Mouse (Mus musculus) MEL (cell line): ENCODE results near the gene Cym. TPM values are rescaled to one million over a fixed set of nuclear protein-coding genes. Genes with fewer than 3 reads are reported as not detected.

ENCODE experiments used
- DNase-seq: peaks from one replicate; pipeline ENCODE4 v3.0.0; 2011; ENCODE audit warnings: low read depth, low spot score
- H3K27ac ChIP-seq: 2 replicates; pipeline ENCODE4 v1.5.1; 2012; ENCODE audit warnings: low read depth, mild to moderate bottlenecking, control low read depth, low read length, moderate library complexity; ENCODE audit not compliant: control insufficient read depth
- H3K27me3 ChIP-seq, 2 experiments: fragments of 150-350 bp in 1 of 2; sonication (generic) in 1 of 2; 2 replicates each; pipeline ENCODE4 v1.6.1; 2012; ENCODE audit warnings: low read length in 2 of 2, mild to moderate bottlenecking in 2 of 2, improper control_type of control experiment in 1 of 2, moderate library complexity in 1 of 2; ENCODE audit not compliant: insufficient read depth in 2 of 2, control insufficient read depth in 1 of 2
- H3K36me3 ChIP-seq, 2 experiments: 2 replicates each; pipeline ENCODE4 v1.6.1; 2012 to 2014; ENCODE audit warnings: low read length in 2 of 2, improper control_type of control experiment in 1 of 2, inconsistent platforms in 1 of 2, mild to moderate bottlenecking in 1 of 2; ENCODE audit not compliant: insufficient read depth in 2 of 2, control insufficient read depth in 1 of 2
- H3K4me1 ChIP-seq, 2 experiments: fragments of 150-350 bp in 1 of 2; sonication (generic) in 1 of 2; 2 replicates each; pipeline ENCODE4 v1.6.1; 2012; ENCODE audit warnings: low read length in 2 of 2, improper control_type of control experiment in 1 of 2, mild to moderate bottlenecking in 1 of 2; ENCODE audit not compliant: insufficient read depth in 2 of 2, control insufficient read depth in 1 of 2
- H3K4me3 ChIP-seq, 2 experiments: fragments of 150-350 bp in 1 of 2; sonication (generic) in 1 of 2; 2 replicates each; pipeline ENCODE4 v1.5.1; 2012; ENCODE audit warnings: low read depth in 2 of 2, low read length in 2 of 2, mild to moderate bottlenecking in 2 of 2, moderate library complexity in 2 of 2, control low read depth in 1 of 2, improper control_type of control experiment in 1 of 2; ENCODE audit not compliant: control insufficient read depth in 1 of 2, insufficient read depth in 1 of 2
- H3K79me2 ChIP-seq: 2 replicates; pipeline ENCODE4 v1.6.1; 2012; ENCODE audit warnings: mild to moderate bottlenecking, low read length, moderate library complexity; ENCODE audit not compliant: control insufficient read depth, poor library complexity, insufficient read depth
- H3K9ac ChIP-seq: 2 replicates; pipeline ENCODE4 v1.6.1; 2012; ENCODE audit warnings: low read depth, mild to moderate bottlenecking, control low read depth, low read length, moderate library complexity; ENCODE audit not compliant: control insufficient read depth, poor library complexity, severe bottlenecking
- H3K9me3 ChIP-seq: fragments of 150-350 bp; sonication (generic); replicated peaks from 2 replicates; pipeline ENCODE4 v1.6.1; 2012; ENCODE audit warnings: mild to moderate bottlenecking, low read length, improper control_type of control experiment, moderate library complexity; ENCODE audit not compliant: insufficient read depth
- CHD1 ChIP-seq: IDR thresholded peaks from 2 replicates; pipeline ENCODE4 v1.6.1; 2012; ENCODE audit warnings: low read depth, mild to moderate bottlenecking, inconsistent platforms, low read length, improper control_type of control experiment
- CTCF ChIP-seq, 3 experiments: IDR thresholded peaks in 2 of 3; conservative IDR thresholded peaks in 1 of 3; 2 replicates each; pipeline ENCODE4 v1.5.1; 2011 to 2012; ENCODE audit warnings: low read length in 3 of 3, low read depth in 2 of 3, mild to moderate bottlenecking in 2 of 3, improper control_type of control experiment in 1 of 3, inconsistent platforms in 1 of 3, mixed read lengths in 1 of 3, moderate library complexity in 1 of 3; ENCODE audit not compliant: control insufficient read depth in 1 of 3, insufficient read depth in 1 of 3, poor library complexity in 1 of 3, severe bottlenecking in 1 of 3
- E2F4 ChIP-seq: IDR thresholded peaks from 2 replicates; pipeline ENCODE4 v1.6.1; 2011; ENCODE audit warnings: low read depth, low read length, improper control_type of control experiment, borderline replicate concordance
- EP300 ChIP-seq, 2 experiments: IDR thresholded peaks; 2 replicates each; pipeline ENCODE4 v1.6.1; 2011; ENCODE audit warnings: improper control_type of control experiment in 2 of 2, low read length in 2 of 2, low read depth in 1 of 2, mild to moderate bottlenecking in 1 of 2
- HCFC1 ChIP-seq: IDR thresholded peaks from 2 replicates; pipeline ENCODE4 v1.6.1; 2012; ENCODE audit warnings: low read depth, mild to moderate bottlenecking, inconsistent platforms, low read length, improper control_type of control experiment, moderate library complexity
- JUND ChIP-seq: IDR thresholded peaks from 2 replicates; pipeline ENCODE4 v1.6.1; 2011; ENCODE audit warnings: low read depth, mild to moderate bottlenecking, improper control_type of control experiment, low read length
- KAT2A ChIP-seq: conservative IDR thresholded peaks from 2 replicates; pipeline ENCODE4 v1.6.1; 2012; ENCODE audit warnings: low read depth, low read length, improper control_type of control experiment, inconsistent platforms
- MAFK ChIP-seq: IDR thresholded peaks from 2 replicates; pipeline ENCODE4 v1.6.1; 2011; ENCODE audit warnings: low read depth, mild to moderate bottlenecking, low read length, improper control_type of control experiment, borderline replicate concordance
- MAZ ChIP-seq: IDR thresholded peaks from 2 replicates; pipeline ENCODE4 v1.6.1; 2012; ENCODE audit warnings: low read depth, mild to moderate bottlenecking, inconsistent platforms, low read length, improper control_type of control experiment
- NELFE ChIP-seq: IDR thresholded peaks from 2 replicates; pipeline ENCODE4 v1.6.1; 2011; ENCODE audit warnings: low read depth, low read length, improper control_type of control experiment
- NRF1 ChIP-seq: IDR thresholded peaks from 2 replicates; pipeline ENCODE4 v1.6.1; 2014; ENCODE audit warnings: low read depth, mild to moderate bottlenecking, inconsistent platforms, low read length, improper control_type of control experiment, moderate library complexity; ENCODE audit not compliant: poor library complexity, insufficient read depth, severe bottlenecking
- POLR2A ChIP-seq, 2 experiments: IDR thresholded peaks; 2 replicates each; pipeline ENCODE4 v1.6.1; 2011 to 2012; ENCODE audit warnings: low read length in 2 of 2, mild to moderate bottlenecking in 2 of 2, control low read depth in 1 of 2, improper control_type of control experiment in 1 of 2, low read depth in 1 of 2, moderate library complexity in 1 of 2; ENCODE audit not compliant: control insufficient read depth in 1 of 2, insufficient read depth in 1 of 2, poor library complexity in 1 of 2
- POLR2AphosphoS5 ChIP-seq: IDR thresholded peaks from 2 replicates; pipeline ENCODE4 v1.6.1; 2012; ENCODE audit warnings: low read depth, borderline replicate concordance, mild to moderate bottlenecking, inconsistent platforms, low read length, moderate library complexity, mixed read lengths
- RAD21 ChIP-seq: IDR thresholded peaks from 2 replicates; pipeline ENCODE4 v1.6.1; 2011; ENCODE audit warnings: mild to moderate bottlenecking, low read depth, low read length, improper control_type of control experiment
- SIN3A ChIP-seq: IDR thresholded peaks from 2 replicates; pipeline ENCODE4 v1.6.1; 2012; ENCODE audit warnings: low read length, improper control_type of control experiment, inconsistent platforms
- SMC3 ChIP-seq: IDR thresholded peaks from 2 replicates; pipeline ENCODE4 v1.6.1; 2011; ENCODE audit warnings: low read depth, low read length, improper control_type of control experiment
- TAL1 ChIP-seq: IDR thresholded peaks from 2 replicates; pipeline ENCODE4 v1.6.1; 2012; ENCODE audit warnings: mild to moderate bottlenecking, inconsistent platforms, low read length, moderate library complexity, mixed read lengths
- TBP ChIP-seq: IDR thresholded peaks from 2 replicates; pipeline ENCODE4 v1.8.0; 2011; ENCODE audit warnings: low read depth, low read length, improper control_type of control experiment
- TCF12 ChIP-seq: IDR thresholded peaks from 2 replicates; pipeline ENCODE4 v1.6.1; 2014; ENCODE audit warnings: low read depth, mild to moderate bottlenecking, inconsistent platforms, low read length, improper control_type of control experiment, moderate library complexity
- USF1 ChIP-seq: IDR thresholded peaks from 2 replicates; pipeline ENCODE4 v1.6.1; 2014; ENCODE audit warnings: low read depth, mild to moderate bottlenecking, inconsistent platforms, low read length, improper control_type of control experiment, moderate library complexity
- ZC3H11A ChIP-seq: IDR thresholded peaks from 2 replicates; pipeline ENCODE4 v1.6.1; 2012; ENCODE audit warnings: low read depth, mild to moderate bottlenecking, inconsistent platforms, low read length, improper control_type of control experiment
- ZKSCAN1 ChIP-seq: IDR thresholded peaks from 2 replicates; pipeline ENCODE4 v1.6.1; 2012; ENCODE audit warnings: low read depth, mild to moderate bottlenecking, inconsistent platforms, low read length, improper control_type of control experiment, moderate library complexity
- ZMIZ1 ChIP-seq: IDR thresholded peaks from 2 replicates; pipeline ENCODE4 v1.6.1; 2012; ENCODE audit warnings: low read depth, mild to moderate bottlenecking, inconsistent platforms, low read length, improper control_type of control experiment, moderate library complexity
- ZNF384 ChIP-seq: IDR thresholded peaks from 2 replicates; pipeline ENCODE4 v1.6.1; 2012; ENCODE audit warnings: low read depth, mild to moderate bottlenecking, inconsistent platforms, low read length, improper control_type of control experiment
- polyA plus RNA-seq, 2 experiments: library from polyadenylated mRNA; stranded (reverse) in 1 of 2; unstranded in 1 of 2; fragments of >175 nt in 1 of 2; fragments of >200 nt in 1 of 2; gene quantifications; 2 replicates each; pipeline versions ENCODE4 v1.2.1 to v1.2.4; 2012; ENCODE audit warnings: low replicate concordance in 2 of 2, low read depth in 1 of 2; ENCODE audit not compliant: insufficient read length in 2 of 2, insufficient read depth in 1 of 2, missing spikeins in 1 of 2
- total RNA-seq: library from RNA; depleted of rRNA; stranded (reverse); fragments of 300-350 nt; gene quantifications from 2 replicates; pipeline ENCODE4 v1.2.3, GENCODE M21; 2012

The Cym gene
- total and polyA plus RNA-seq, 3 experiments = 0.08 TPM; not detected in 2

GRCm38 (mm10) chr3:107233351-107233813 is 11.8 kb upstream of the Cym start:
- no peaks in the 10 kb centered on the region for H3K36me3 ChIP-seq
- H3K9ac ChIP-seq = no peak overlapping the region
- peak; percentile 99 for TF ChIP-seq RAD21
- TF ChIP-seq CTCF (IDR thresholded peaks at IDR 0.05 in 2 of 3, conservative IDR thresholded peaks at IDR 0.05 in 1 of 3; ENCODE audit: control insufficient read depth in 1 of 3, insufficient read depth in 1 of 3, low read depth in 2 of 3, low read length in 3 of 3, poor library complexity in 1 of 3, severe bottlenecking in 1 of 3) = peak; percentile 71 to 98 (median 80)
- TF ChIP-seq SMC3 = peak; percentile 96
- TF ChIP-seq JUND = no peak
- TF ChIP-seq NRF1 = no peak
- no peak for TF ChIP-seq TBP
- TF ChIP-seq ZC3H11A = peak; percentile 96
- no peaks in the 10 kb centered on the region for H3K9me3 ChIP-seq
- no peak overlapping the region for H3K27ac ChIP-seq
- H3K4me3 ChIP-seq = no peak overlapping the region
- H3K79me2 ChIP-seq = no peaks in the 10 kb centered on the region
- DNase-seq = peak; percentile 82
- H3K27me3 ChIP-seq = no peaks in the 10 kb centered on the region
- no peaks in the 10 kb centered on the region for H3K4me1 ChIP-seq

GRCm38 (mm10) chr3:107231202-107231601 is 9.7 kb upstream of the Cym start:
- TF ChIP-seq HCFC1 (no peak), RAD21 (no peak), SIN3A (no peak), CTCF (IDR thresholded peaks at IDR 0.05 in 2 of 3, conservative IDR thresholded peaks at IDR 0.05 in 1 of 3; ENCODE audit: control insufficient read depth in 1 of 3, insufficient read depth in 1 of 3, low read depth in 2 of 3, low read length in 3 of 3, poor library complexity in 1 of 3, severe bottlenecking in 1 of 3) (no peak), TBP (no peak), CHD1 (no peak), MAZ (no peak), EP300 (IDR thresholded peaks at IDR 0.05; ENCODE audit: low read depth in 1 of 2, low read length in 2 of 2) (no peak), ZNF384 (no peak), E2F4 (no peak), MAFK (no peak), USF1 (no peak), ZMIZ1 (no peak), KAT2A (no peak), NELFE (no peak), TCF12 (no peak), TAL1 (no peak), ZKSCAN1 (no peak), POLR2AphosphoS5 (no peak), POLR2A (IDR thresholded peaks at IDR 0.05; ENCODE audit: control insufficient read depth in 1 of 2, insufficient read depth in 1 of 2, low read depth in 1 of 2, low read length in 2 of 2, poor library complexity in 1 of 2) (no peak)
- Histone ChIP-seq H3K79me2 (no peaks in the 10 kb centered on the region), H3K4me3 (no peak overlapping the region), H3K4me1 (no peaks in the 10 kb centered on the region), H3K27me3 (no peaks in the 10 kb centered on the region), H3K9me3 (no peaks in the 10 kb centered on the region), H3K36me3 (no peaks in the 10 kb centered on the region), H3K9ac (no peak overlapping the region), H3K27ac (no peak overlapping the region)
- no peak for DNase-seq
